Mouse (Mus musculus): ENCODE data around the gene Olfr1118.
"Not testable (repeated sequence)": the region's sequence is repeated elsewhere in the genome, so short reads cannot be mapped to it uniquely, and the experiment has no call there.

- TF ChIP-seq CTCF, EP300 (IDR thresholded peaks at IDR 0.05; ENCODE audit: low read depth): not testable (repeated sequence)
These were observed 13.4 kb upstream of the Olfr1118 start for GRCm38 (mm10) chr2:87293977-87294376.

Measured in liver, embryonic 14.5 days (tissue).